Mouse (Mus musculus) ovary, adult 18-20 months (tissue): ENCODE measurements around the gene Uqcc2.

Experiments used
- DNase-seq: peaks from one replicate; pipeline ENCODE4 v3.0.0; 2022; ENCODE audit warnings: low spot score, mixed read lengths

Uqcc2 gene

DNA sequence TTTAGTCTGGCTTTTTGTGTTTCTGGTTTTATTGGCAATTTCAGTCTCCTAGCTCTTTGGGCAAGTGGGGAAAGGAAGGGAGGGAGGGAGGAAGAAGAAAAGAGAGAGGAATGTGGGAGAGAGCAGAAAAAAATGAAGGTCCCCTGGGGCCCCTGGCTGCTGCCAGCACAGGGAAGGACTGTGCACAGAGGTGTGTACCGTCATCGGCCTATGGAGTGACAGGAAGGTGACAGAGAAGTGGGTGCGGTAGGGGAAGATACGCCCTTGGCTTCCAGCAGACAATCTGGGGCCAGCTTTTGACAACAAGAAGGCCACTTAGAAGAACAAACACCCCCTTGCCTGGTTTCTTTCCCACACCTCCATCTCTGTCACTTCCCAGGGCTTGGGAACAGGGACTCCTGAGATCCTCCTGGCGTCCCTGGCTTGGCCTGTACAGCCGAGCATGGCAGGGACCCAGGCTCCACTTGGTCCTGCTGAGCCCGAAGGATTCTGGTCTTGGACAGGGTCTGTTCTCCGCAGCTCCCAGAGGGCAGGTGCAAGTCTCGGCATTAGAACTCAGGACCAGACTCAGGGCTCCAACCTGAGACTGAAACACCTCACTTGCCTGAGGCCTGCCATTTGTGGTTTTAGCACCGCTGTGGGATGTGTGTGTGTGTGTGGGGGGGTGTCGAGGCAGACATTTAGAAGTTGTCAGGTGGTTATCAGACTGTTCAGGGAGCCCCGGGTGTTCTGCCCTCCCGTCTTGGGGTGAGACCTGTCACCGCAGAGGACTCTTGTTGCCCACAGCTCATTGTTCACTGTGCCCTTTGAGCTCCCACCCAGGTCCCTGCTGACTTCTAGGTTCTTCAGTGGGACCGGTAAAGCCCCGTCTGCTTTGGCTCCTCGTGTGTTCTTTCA is 58.6 kb downstream of the Uqcc2 start:
- DNase-seq = no peak

DNA sequence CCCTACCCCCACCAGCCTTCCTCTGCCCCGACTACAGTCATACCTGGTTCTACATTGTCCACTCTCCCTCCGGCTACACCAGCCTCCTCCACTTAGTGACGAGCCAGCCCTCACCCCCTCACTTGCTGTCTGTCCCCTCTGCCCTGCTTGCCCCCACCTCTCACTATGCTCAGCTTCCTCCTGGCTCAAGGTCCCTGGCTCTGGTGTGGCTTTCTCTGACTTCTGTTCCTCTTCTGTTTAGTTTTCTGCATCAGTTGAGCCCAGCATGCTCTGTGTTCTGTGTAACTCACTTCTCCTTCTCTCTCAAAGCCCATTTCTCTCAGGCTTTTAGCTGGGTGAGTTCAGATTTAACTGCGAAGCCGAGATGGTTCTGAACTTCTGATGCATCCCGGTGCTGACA is 59.5 kb downstream of the Uqcc2 start:
- DNase-seq = no peak

DNA sequence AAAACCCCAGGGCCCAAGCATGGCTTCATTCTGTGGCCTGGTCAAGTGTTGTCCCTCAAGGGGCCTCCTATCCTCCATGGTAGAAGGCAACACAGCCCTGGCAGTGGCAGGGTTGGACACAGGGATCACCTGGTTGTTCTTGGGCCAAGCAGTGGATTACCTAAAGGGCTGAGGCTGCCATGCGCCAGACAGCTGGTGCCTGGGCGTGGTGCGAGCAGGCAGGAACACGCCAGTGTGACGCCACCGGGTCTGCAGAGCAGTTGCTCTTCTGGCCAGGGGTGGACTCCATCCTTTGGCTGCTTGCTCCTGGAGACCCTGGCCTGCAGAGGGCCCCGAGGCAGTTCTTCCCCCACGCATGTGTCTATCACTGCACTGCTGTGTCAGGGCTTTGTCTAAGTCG is 59.9 kb downstream of the Uqcc2 start:
- DNase-seq = no peak

- DNase-seq = no peak
These were observed 60.6 kb downstream of the Uqcc2 start for GRCm38 (mm10) chr17:27073126-27073525.
